Mouse (Mus musculus) layer of hippocampus, postnatal 36 days (tissue): ENCODE measurements around the gene Elmod3. TPM values are rescaled to one million over a fixed set of nuclear protein-coding genes. Genes with fewer than 3 reads are reported as not detected.

Source experiments
- DNase-seq, 2 experiments: peaks; one replicate each; pipeline ENCODE4 v3.0.0; 2022
- total RNA-seq, 2 experiments: library from RNA; stranded (reverse); gene quantifications; 2 replicates each; pipeline ENCODE4 v1.2.3; 2021

Elmod3 gene
- 10 to 100 TPM; 20.3 to 22.3 TPM for total RNA-seq

DNA sequence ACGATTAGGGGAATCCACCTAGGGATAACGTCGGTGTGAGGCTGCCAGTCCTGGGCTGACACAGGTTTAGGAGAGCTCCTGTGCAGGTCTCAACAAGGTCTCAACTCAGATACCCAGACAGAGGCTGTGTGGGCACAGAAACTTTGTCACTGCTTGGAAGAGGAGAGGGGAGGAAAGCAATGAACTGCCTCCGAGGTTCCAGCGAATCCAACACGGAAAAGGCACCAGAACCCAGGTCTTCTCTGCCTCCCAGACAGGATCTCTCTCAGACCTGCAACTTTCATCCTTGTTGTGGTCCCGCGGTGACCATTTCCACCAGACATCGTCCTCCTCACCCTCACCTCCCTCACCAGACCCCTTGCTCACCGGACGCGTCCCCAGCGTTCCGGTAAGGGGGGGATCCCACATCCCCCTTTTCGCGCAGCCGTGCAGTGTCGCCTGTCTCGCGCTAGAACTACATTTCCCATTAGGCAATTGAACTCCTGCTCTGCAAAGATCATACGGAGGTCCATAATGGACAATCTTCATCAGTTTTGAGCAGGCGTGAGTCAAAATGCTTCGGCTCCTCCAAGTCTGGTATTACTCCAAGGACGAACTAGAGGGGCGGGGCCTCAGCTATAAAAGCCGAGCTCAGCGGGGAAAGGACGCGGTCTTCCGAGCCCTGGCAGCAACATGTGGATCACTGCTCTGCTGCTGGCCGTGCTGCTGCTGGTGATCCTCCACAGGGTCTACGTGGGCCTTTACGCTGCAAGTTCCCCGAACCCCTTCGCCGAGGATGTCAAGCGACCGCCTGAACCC lies at the start of gene Elmod3, which contains the start of gene Retsat:
Elmod3 (minus strand) TSS at position 458 of the 798 bp plus-strand sequence.
Retsat (plus strand) TSS at position 520 of the 798 bp plus-strand sequence.
- peak; percentile 85 to 88 for DNase-seq

DNA sequence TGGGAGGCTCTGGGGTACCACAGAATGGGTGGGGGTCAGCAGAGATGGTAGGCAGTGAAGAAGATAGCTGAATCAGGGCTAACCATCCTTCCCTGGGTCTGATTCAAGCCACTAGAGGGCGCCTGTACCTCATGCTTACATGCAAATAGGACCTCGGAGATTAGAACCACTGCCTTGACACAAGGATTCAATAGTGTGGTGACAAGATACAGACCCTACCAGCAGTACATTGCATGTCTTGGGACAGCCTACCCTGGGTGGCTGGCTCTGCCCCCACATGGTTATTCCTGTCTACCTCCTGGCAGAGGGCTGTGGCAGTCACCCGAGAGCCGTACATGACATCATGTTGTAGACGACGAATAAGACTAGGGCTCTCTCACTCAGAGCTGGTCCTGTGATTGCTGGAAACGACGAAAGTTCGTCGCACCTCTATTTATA lies 49.2 kb upstream of the Elmod3 start:
- peak; percentile 54 to 70 for DNase-seq

DNA sequence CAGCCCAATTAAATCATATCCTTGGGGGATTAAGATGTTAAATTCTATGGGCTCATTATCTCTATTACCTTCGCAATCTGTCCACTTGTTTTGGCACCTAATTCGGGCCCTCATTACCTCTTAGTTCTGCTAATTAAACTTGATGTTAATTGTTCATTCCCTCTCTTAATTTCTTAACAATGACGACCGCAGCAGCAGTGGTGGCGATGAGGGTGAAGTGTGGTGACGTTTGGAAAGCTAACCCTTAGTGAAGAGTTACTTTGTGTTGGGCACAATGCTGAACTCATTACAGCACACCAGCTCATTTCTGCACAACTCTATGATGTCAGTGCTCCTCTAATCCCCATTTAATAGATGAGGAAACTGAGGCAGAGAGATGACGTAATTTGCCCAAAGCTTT lies 47.2 kb upstream of the Elmod3 start:
- no peak for DNase-seq

DNA sequence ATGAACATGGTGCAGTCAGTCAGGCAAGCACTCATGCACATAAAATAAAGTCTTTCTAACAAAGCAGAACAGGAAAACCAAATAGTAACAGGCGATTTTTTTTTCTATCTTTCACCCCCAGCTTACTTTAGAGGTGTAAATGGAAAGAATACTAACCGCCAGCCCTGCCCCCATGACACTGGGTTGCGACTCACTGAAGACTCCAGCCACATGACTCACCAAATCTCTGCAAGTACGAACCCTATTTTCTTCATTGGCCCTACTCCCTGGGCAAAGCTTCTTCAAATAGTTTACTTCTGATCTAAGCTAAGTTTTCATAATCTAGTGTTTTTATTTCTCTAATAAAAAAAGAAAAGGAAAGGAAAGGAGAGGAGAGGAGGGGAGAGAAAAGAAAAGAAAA lies 46.4 kb upstream of the Elmod3 start:
- no peak for DNase-seq

DNA sequence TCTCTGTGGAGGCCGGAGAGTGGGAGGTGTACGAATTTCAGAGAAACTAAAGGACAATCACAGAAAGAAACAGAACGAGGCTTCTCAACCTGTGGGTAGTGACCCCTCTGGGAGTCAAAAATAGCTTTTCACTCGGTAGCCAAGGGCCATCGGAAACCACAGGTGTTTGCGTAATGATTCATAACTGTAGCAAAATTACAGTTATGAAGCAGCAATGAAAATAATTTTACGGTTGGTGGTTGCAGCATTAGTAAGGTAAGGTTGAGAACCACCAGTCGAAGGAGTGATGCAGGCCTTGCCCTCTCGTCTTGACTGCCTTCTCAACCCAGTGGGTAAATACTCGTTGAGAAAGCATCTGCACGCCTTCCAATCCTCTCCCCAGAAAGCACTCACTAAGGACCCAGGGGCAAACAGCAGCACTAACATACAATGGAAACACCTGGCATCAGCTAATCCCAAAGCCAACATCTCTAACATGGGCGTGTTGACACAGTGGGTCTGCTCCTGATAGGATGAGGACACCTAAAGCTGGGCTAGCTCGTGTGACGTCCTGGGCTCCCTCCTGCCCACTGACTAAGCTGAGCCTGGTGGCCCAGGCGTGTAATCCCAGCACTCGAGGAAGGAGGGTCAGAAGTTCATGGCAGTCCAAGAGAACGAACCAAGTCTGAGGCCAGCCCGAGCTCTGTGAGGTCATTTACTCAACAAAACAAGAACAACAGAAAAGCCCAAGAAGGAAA lies 43.2 kb upstream of the Elmod3 start:
- no peak for DNase-seq

DNA sequence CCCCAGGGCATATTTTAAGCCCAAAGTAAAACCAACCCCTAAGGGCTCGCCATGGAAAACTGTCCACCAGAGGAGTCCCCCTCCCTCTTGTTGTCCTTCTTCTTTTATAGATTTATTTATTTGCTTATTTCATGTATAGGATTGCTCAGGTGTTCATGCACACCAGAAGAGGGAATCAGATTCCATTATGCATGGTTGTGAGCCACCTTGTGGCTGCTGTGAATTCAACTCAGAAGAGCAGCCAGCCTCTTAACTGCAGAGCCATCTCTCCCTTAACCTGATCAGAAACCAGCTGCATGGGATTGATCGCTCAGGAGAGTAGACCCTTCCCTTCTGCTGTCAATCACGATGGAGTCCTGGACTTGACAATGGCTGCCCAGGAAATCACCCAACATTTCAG lies 38.7 kb upstream of the Elmod3 start:
- DNase-seq: no peak

DNA sequence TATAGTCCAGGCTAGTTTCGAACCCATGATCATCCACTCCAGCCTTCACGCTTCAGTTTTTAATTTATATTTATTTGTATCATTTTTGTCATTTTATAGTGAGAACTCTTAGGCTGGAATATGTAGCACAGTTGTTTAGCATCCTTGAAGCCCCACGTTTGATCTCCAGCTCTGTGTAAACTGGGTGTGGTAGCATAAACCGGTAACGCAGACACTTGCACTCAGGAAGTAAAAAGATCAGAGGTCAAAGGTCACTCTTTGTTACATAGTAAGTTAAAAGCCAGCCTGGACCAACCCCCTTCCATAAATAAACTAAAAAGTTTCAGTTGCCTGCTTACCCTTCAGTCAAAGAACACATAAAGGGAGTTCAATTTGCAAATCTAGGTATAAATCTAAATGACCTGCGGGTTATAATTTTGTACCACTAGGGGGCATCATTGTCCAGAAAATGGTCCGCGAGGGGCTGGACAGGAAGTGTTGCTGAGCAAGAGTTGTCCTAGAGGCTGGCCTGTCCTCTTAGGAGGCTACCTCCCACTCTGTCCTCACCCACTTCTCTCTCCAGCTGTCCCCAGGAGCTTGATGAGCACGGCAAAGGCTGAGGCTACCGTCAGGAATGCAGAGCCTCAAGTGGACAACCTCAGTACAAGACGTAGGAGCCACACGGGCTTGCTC lies 37.7 kb upstream of the Elmod3 start:
- peak; percentile 27 to 51 for DNase-seq

DNA sequence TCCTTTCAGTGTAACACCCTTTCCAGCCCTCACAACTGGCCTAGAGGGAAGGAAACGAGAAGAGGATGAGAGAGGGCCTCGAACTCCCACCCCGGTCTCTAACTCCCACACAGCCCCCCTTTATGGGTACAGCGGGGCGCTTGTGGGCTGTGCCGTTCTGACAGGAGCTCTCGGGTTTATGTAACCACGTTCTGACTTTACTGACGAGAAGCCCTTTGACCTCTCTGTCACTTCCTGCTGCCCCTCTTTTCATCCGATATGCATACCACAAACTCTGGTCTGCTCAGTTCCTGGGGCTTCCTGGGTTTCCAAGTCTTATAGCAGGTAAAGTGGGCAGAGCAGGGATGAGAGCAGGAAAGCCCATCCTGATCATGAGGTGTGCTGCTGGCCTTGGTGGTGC lies 36.1 kb upstream of the Elmod3 start:
- no peak for DNase-seq

DNA sequence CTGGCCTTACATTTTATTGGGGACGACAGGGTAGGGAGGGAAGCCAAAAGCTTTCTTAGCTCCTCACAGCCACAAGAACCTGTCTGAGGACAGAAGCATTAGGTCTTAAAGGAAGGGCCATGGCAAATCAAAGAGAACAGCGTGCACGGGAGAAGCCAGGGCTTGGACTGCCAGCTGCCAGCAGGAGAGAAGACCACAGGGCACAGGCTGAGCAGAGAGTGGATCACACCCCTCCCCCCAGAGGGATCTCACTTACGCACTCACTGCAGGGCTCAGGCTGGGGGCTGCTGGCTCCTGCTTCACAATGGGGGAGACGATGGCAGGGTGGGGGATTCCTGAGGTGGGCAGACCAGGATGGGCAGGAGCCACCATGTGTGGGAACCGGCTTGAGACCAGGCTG lies 33.5 kb upstream of the Elmod3 start:
- DNase-seq: no peak

DNA sequence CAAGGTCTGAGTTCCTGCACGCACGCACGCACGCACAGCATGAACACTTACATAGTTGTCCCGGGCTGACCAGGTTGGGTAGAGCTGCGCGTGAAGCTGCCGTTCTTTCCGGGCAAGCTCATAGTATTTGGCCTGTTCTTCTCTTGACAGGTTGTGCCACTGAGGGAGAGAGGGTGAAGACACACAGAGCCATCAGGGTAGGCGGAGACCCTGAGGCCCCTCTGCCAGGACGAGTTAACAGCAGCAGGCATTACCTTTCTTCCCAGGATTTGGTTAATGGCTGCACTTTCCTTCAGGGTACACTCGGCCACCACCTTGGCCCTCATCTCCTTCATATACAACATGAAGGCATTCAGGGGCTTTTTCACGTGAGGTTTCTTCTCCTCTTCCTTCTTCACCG lies 32.7 kb upstream of the Elmod3 start:
- no peak for DNase-seq

DNA sequence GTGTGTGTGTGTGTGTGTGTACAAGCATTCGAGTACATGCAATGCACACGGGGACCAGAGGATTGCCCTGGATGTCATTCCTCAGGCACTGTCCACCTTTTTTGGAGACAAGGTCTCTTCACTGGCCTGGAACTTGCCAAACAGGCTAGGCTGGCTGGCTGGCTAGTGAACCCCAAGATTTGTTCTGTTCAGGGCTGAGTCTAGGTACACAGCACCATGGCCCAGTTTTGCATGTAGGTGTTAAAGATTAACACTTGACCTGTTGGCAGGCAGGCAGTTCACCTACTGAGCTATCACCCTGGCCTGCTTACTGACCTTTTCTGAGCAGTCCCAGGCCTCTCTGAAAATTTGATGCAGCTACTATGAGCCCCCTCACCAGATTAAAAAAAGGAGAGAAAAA lies 32.2 kb upstream of the Elmod3 start:
- no peak for DNase-seq

DNA sequence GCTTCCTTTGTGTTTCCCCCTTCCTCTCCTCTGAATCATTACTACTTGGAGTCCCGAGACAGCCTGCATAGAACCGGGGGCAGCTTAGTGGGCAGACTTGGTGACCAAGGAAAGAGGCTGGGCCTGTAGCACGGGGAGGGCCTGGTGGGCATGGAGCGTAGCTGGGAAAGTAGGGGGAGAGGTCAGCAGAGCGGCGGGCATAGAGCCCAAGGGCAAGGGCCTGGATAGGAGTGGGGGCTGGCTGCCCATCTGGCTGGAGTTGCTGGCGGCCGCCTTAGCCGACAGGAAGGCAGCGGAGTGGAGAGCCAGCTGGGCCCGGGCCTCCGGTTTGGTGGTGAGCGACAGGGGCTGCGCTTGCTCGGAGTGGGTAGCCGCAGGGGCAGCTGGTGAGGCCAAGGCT lies 29.1 kb upstream of the Elmod3 start:
- DNase-seq: peak in 1 of 2 experiments; percentile 23

DNA sequence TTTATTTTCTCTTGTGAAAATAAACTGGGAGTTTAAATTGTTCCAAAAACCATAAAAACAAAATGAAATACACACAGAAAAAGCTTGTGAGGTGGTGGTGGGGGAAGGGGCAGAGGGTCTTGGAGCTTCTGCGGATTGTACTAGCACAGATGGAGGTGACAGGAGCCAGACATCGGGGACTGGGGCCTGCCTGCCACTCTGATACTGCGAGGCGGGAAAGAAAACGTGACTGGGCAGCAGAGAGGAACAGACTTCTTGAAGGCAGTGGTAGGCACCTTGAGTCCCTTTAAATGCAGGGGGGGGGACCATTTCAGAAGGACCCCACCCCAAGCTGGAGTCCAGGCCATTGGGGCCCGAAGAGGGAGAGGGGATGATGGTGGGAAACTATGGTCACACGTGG lies 28.2 kb upstream of the Elmod3 start:
- no peak for DNase-seq

DNA sequence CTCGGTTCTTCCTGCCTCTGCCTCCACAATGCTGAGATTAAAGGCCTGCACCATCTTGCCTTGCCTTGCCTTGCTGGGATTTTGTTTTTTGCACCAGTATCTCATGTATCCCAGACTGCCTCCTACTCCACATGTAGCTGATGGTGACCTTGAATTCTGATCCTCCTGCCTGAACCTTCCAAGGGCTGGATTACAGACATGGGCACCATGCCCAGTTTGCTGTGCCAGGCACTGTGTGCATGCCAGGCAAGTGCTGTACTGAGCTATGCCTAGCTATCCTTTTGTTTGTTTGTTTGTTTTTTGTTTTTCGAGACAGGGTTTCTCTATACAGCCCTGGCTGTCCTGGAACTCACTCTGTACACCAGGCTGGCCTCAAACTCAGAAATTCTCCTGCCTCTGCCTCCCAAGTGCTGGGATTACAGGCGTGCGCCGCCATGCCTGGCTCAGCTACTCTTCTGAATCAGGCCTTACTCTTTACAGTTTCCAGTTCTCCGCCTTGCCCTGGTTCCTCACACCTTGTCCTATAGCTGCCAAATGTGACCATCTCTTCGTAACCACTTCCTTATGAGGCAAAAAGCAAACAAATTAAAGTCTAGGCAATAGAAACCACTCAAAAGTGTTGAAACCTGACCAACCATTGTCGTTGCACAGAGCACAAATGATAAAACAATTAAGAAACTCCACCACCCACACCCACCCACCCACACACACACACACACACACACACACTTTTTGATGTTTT lies 25.6 kb upstream of the Elmod3 start:
- no peak for DNase-seq

DNA sequence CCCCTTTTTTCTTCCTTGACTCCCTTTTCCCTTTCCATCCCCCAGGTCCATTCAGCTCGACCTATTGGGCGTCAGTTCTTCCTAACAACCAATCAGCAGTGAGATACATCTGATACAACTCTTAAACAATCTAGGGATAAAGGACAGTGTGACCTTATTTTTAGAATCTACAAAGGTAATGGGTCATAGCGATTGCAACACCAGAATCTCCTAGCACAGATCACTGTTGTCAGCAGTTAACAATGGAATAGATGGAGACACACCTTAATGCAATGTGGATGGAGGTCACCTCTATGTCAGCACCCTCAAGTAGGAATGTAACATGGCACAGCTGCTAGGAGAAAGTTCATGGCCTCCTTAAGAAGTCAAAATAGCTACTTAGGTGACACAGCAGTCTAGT lies 24.7 kb upstream of the Elmod3 start:
- no peak for DNase-seq

DNA sequence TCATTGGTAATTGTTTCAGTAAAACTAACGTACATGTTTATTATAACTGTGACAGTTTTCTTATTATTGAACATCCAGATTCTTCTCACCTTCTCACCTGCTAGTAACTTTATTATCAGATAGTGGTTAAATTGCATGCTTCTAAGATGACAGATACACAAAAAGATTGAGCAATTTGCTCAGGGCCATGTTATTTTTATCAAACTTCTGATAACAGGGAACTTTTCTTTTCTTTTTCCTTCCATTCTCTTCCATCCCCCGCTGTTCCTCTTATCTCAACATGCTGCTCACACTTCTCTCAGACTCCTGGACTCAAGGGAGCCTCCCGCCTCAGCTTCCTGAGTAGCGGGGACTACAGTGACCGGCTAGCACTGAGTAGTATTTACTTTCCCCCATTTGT lies 22.7 kb upstream of the Elmod3 start:
- no peak for DNase-seq

DNA sequence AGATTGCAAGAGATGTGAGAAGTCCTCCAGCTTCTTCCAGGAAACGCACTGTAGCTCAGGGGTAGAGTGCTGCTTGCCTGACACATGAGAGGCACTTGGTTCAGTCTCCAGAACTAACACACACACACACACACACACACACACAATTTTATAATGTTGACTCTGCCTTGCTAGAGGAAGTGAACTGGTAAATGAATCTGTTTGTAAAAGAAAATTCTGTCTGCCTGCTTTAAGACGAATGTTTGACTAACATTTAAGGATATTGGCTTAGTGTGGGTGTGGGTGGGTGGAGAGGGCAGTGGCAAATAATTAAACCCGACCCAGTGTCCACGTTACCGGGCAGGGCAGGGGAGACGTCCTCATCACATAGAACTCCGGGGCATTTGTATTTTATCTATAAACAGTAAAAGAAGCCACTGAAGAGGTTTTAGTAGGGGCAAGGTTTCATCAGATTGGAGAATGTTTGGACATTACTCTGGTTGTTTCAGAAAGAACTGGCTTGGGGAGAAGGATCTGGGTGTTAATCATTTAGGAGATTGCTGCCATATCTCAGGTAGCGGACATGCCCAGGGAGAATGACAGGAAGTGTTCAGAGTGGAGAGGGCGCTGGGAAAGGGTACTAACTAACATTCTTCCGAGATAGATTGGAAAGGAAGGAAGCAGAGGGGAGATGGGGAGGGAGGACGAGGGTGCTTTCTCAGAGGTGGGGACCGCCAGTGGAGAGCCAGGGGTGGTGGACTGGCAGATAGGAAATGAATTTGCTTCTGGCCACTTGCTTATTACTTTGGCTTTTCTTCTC lies 21.7 kb upstream of the Elmod3 start:
- DNase-seq: no peak

DNA sequence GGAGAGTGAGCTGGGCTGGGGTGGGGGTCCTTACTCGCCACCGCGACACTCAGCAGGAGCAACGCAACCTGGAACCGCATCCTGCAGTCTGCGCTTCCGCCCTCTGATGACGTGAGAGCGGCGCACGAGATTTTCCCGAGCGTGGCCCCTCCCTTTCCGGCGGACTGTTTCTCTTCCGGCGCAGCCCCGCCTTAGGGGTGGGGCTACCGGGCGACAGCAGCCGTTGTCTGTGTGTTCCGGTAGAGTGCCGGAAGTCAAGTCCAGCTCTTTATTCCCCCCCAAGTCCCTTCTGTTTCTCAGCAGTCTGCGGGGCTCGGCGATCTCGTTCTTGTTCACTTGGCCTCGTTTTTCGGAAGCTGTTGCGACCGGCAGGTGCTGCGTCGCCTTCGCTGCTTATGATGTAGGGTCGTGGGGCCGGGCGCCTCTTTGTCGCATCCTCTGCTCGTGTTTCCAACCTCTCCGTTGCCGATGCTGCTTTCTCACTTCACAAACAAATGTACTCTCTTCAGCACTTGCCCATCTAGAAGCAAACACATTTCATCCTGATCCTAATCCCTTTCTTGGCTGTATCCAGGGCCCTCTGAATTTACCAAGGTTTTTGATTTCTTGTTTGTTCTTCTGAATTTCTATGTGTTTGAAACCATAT lies 18.6 kb upstream of the Elmod3 start, which contains the start of gene Tgoln1:
Tgoln1 (minus strand) TSS at position 358 of the 646 bp plus-strand sequence.
- peak; percentile 93 to 94 for DNase-seq

DNA sequence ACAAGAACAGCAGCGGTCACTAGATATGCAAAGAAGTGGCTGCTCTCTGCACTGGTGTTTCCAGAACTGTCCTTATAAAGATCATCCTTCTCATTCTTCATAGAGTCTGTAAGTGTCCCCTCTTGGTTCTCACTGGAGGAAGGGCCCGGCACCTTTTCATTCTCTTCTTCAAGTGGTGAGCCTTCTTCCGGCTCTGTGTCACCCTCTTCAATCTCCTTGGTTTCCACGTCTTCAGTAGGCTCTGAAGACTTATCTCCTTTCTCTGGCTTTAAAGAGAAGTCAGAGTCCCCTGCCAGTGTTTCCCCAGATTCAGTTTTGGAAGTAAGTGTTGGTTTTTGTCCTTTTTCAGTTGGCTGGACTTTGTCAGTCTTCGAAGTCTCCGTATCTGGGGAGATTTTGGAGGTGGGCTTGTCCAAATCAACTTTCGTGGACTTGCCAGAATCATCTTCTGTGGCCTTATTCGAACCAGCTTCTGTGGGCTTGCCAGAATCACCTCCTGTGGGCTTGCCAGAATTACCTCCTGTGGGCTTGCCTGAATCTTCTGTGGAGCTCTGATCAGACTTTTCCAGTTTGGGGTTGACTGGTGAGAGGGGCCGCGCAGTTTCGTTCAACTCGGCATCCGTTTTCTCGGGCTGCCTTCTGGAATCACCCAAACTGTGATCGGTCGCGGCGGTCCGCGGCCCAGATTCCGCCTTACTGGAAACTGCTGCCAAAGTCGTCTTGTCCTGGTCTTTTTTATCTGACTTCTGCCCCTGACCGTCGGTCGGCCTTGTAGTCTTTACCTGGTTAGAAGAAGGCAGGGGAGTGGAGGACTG lies 17.6 kb upstream of the Elmod3 start:
- DNase-seq: no peak

DNA sequence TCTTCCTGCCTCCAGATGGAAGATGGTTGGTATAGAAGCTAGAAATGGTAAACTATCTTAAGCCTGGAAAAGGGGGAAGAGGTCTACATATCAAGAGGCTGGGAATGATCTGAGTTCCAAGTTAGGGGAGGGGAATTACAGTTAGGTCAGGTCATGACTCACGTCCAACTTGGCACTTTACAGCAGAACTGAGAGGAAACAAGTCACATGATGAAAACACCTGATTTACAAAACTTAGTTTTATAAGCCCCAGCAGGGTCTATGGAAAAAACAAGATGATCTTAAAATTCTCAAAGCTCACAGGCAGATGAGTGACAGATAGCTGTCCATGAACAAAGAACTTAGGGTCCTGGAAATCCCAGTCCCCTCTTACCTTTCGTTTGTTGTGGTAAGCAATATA lies 16.9 kb upstream of the Elmod3 start:
- no peak for DNase-seq
